28 mouse cellular contexts compared by ENCODE assay signal in the genomic region with DNA sequence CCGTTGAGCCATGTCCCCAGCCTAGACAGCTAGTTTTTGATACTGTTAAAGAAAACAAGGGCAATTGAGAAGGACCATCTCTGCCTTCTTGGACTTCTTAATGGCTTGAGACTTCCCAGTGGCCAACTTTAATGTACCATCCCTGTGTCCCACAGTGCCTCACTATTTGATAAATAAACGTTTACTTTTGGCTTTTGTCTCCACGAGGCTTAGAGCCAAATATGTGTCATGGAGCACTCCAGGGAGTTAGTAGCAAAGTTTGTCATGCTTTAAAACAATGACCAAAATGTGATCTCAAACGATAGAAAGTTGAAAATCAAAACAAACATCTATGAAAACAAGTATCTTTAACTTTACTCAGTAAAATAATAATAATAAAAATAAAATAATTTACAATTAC.
A peak's percentile ranks its signal among the peaks of the same experiment; 100 is the strongest.
DNase-seq lines count a peak whose midpoint lies in the region; ATAC-seq and TF ChIP-seq lines count a peak whose summit lies in the region.
"Had no signal": no experiment of that assay in that cellular context is flagged by ENCODE, and none has a peak within 500 bp of the region (broad histone marks: within the 10 kb centered on the region; RNA-seq: fewer than 3 reads in every experiment).

No protein-coding gene starts in this region.

- no peak overlapping the region for H3K27ac ChIP-seq in hindbrain, postnatal 0 days
- no peak overlapping the region for H3K27ac ChIP-seq in hindbrain, embryonic 16.5 days (ENCODE audit: low read depth, low read length)
- no peak overlapping the region for H3K27ac ChIP-seq in lung, embryonic 14.5 days (ENCODE audit: low read depth)
- H3K27ac ChIP-seq: embryonic facial prominence, embryonic 10.5 days; embryonic facial prominence, embryonic 13.5 days; forebrain, embryonic 12.5 days; forebrain, embryonic 15.5 days; heart, adult 2 months; heart, embryonic 10.5 days; heart, embryonic 13.5 days; hindbrain, embryonic 12.5 days; hindbrain, embryonic 15.5 days had no signal

- TF ChIP-seq POLR2A in lung, adult 2 months (IDR thresholded peaks at IDR 0.05; ENCODE audit: borderline replicate concordance, extremely low read depth, low read depth, low read length) = no peak

- no peak overlapping the region for H3K4me2 ChIP-seq in hindbrain, postnatal 0 days (ENCODE audit: low read depth, low read length)
- no peak overlapping the region for H3K4me2 ChIP-seq in hindbrain, embryonic 16.5 days (ENCODE audit: low read length)
- no peak overlapping the region for H3K4me2 ChIP-seq in lung, embryonic 14.5 days
- H3K4me2 ChIP-seq: embryonic facial prominence, embryonic 13.5 days; forebrain, embryonic 12.5 days; forebrain, embryonic 15.5 days; heart, embryonic 13.5 days; hindbrain, embryonic 12.5 days; hindbrain, embryonic 15.5 days had no signal

- H3K9me3 ChIP-seq in hindbrain, postnatal 0 days (ENCODE audit: low read length) = no peaks in the 10 kb centered on the region; the same call in 1 of the 2 replicates
- no peaks in the 10 kb centered on the region for H3K9me3 ChIP-seq in hindbrain, embryonic 16.5 days (ENCODE audit: control insufficient read depth, low read length)
- no peaks in the 10 kb centered on the region for H3K9me3 ChIP-seq in lung, embryonic 14.5 days (ENCODE audit: low read depth, low read length)
- H3K9me3 ChIP-seq: embryonic facial prominence, embryonic 13.5 days; forebrain, embryonic 12.5 days; forebrain, embryonic 15.5 days; G1E; hindbrain, embryonic 15.5 days had no signal

- no peaks in the 10 kb centered on the region for H3K36me3 ChIP-seq in hindbrain, postnatal 0 days (ENCODE audit: insufficient read depth, low read length)
- H3K36me3 ChIP-seq in hindbrain, embryonic 16.5 days (ENCODE audit: control insufficient read depth, insufficient read depth, low read length) = no peaks in the 10 kb centered on the region
- H3K36me3 ChIP-seq in lung, embryonic 14.5 days (ENCODE audit: insufficient read depth) = no peaks in the 10 kb centered on the region
- H3K36me3 ChIP-seq: embryonic facial prominence, embryonic 10.5 days; embryonic facial prominence, embryonic 13.5 days; forebrain, embryonic 12.5 days; forebrain, embryonic 15.5 days; G1E; heart, embryonic 10.5 days; heart, embryonic 13.5 days; hindbrain, embryonic 12.5 days; hindbrain, embryonic 15.5 days had no signal

- DNase-seq in hindbrain, postnatal 0 days (ENCODE audit: low spot score) = peak; percentile 13
- DNase-seq in lung, embryonic 14.5 days = peak; percentile 61
- DNase-seq in lung, adult 2 months = no peak
- DNase-seq in lung, postnatal 25 days (ENCODE audit: low spot score) = peak; percentile 47
- DNase-seq in lung, adult 18-20 months = no peak
- no peak for DNase-seq in right cerebral cortex, postnatal 14 days
- DNase-seq: adrenal gland, adult 8-10 months; adrenal gland, postnatal 25 days; B cell, adult 2 months; cerebellum, adult 11-12 months; cerebellum, adult 8-10 months; cerebellum, postnatal 10 days; cerebellum, postnatal 36 days; embryo, embryonic 11 days; gastrocnemius, postnatal 25 days; heart, adult 2 months had no signal

- ATAC-seq in hindbrain, postnatal 0 days = no peak
- ATAC-seq in hindbrain, embryonic 16.5 days = no peak
- ATAC-seq in lung, embryonic 14.5 days (ENCODE audit: insufficient read depth) = no peak
- ATAC-seq: forebrain, embryonic 15.5 days had no signal

- H3K9ac ChIP-seq in hindbrain, postnatal 0 days (replicated peaks; ENCODE audit: low read length) = no peak overlapping the region
- H3K9ac ChIP-seq in hindbrain, embryonic 16.5 days (ENCODE audit: low read depth, low read length) = no peak overlapping the region
- no peak overlapping the region for H3K9ac ChIP-seq in lung, embryonic 14.5 days
- H3K9ac ChIP-seq: embryonic facial prominence, embryonic 13.5 days; forebrain, embryonic 12.5 days; forebrain, embryonic 15.5 days; heart, embryonic 13.5 days; hindbrain, embryonic 12.5 days; hindbrain, embryonic 15.5 days had no signal

- H3K4me3 ChIP-seq in hindbrain, postnatal 0 days (ENCODE audit: low read length) = no peak overlapping the region
- no peak overlapping the region for H3K4me3 ChIP-seq in hindbrain, embryonic 16.5 days (ENCODE audit: low read length)
- no peak overlapping the region for H3K4me3 ChIP-seq in lung, embryonic 14.5 days (ENCODE audit: low read depth, low read length)
- no peak overlapping the region for H3K4me3 ChIP-seq in lung, adult 2 months (replicated peaks; ENCODE audit: extremely low read depth, low read depth, low read length)
- H3K4me3 ChIP-seq: embryonic facial prominence, embryonic 10.5 days; embryonic facial prominence, embryonic 13.5 days; erythroblast, embryonic 14.5 days; forebrain, embryonic 12.5 days; forebrain, embryonic 15.5 days; heart, adult 2 months; heart, embryonic 10.5 days; heart, embryonic 13.5 days; hindbrain, embryonic 12.5 days; hindbrain, embryonic 15.5 days had no signal

- no peak for TF ChIP-seq CTCF in hindbrain, postnatal 0 days (IDR thresholded peaks at IDR 0.05; ENCODE audit: low read depth)
- TF ChIP-seq CTCF in lung, embryonic 14.5 days (IDR thresholded peaks at IDR 0.05; ENCODE audit: low read depth) = no peak
- no peak for TF ChIP-seq CTCF in lung, adult 2 months (IDR thresholded peaks at IDR 0.05; ENCODE audit: insufficient read depth, low read length)

- H3K4me1 ChIP-seq in hindbrain, postnatal 0 days (ENCODE audit: insufficient read depth, low read length) = no peaks in the 10 kb centered on the region
- H3K4me1 ChIP-seq in hindbrain, embryonic 16.5 days (ENCODE audit: control insufficient read depth, insufficient read depth, low read depth, low read length) = no peaks in the 10 kb centered on the region
- H3K4me1 ChIP-seq in lung, embryonic 14.5 days (ENCODE audit: insufficient read depth) = 0 out of 2 replicates have a peak, but pooled peaks cover 7% of the 10 kb centered on the region
- H3K4me1 ChIP-seq in lung, adult 2 months (ENCODE audit: control insufficient read depth, insufficient read depth, low read length) = peaks cover 35% of the 10 kb centered on the region
- H3K4me1 ChIP-seq: forebrain, embryonic 12.5 days; forebrain, embryonic 15.5 days; hindbrain, embryonic 15.5 days had no signal

- 31% methylated on average over 4 of the region's 4 CpGs for WGBS in hindbrain, postnatal 0 days
- WGBS in hindbrain, embryonic 16.5 days = 41% methylated on average over 4 of the region's 4 CpGs
- 31% methylated on average over 4 of the region's 4 CpGs for WGBS in lung, embryonic 14.5 days
- WGBS in lung, adult 2 months = 26% methylated on average over 4 of the region's 4 CpGs

- no peaks in the 10 kb centered on the region for H3K27me3 ChIP-seq in hindbrain, postnatal 0 days (ENCODE audit: insufficient read depth, low read length)
- H3K27me3 ChIP-seq in hindbrain, embryonic 16.5 days (replicated peaks; ENCODE audit: control insufficient read depth, insufficient read depth, low read length) = no peaks in the 10 kb centered on the region
- no peaks in the 10 kb centered on the region for H3K27me3 ChIP-seq in lung, embryonic 14.5 days (ENCODE audit: insufficient read depth, low read length)
- H3K27me3 ChIP-seq: CH12.LX; embryonic facial prominence, embryonic 13.5 days; forebrain, embryonic 12.5 days; forebrain, embryonic 15.5 days; heart, embryonic 13.5 days; hindbrain, embryonic 12.5 days; hindbrain, embryonic 15.5 days had no signal

Comparison
In these comparisons a context has a peak if more than half of its experiments do, and no peak if none do; other contexts are left out.
1. DNase-seq: peak in hindbrain, postnatal 0 days (single experiment), lung, embryonic 14.5 days (single experiment) and lung, postnatal 25 days (single experiment); none in lung, adult 2 months (single experiment), lung, adult 18-20 months (0 of 2) and right cerebral cortex, postnatal 14 days (single experiment).